Mouse (Mus musculus): ENCODE data around the gene Trappc10. TPM values are rescaled to one million over a fixed set of nuclear protein-coding genes. Genes with fewer than 3 reads are reported as not detected.

Gene Trappc10
- polyA plus RNA-seq, 1 experiment from 2014 or later, result 10.2 TPM

DNA sequence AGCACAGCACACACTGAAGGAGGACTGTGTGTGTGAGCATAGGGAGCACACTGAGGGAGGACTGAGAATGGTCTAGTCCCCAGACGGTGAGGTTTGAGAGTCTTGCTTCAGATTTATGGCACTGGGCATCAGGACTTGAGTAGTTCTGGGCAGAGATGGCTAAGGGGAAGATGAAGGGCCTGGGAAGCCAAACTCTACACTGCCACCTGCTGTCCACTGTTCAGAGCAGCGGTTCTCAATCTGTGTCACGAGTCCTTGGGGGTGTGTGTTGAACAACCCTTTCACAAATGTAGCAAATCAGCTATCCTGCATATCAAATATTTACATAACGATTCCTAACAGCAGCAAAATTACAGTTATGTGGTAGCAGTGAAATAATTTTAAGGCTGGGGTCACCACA lies 80.5 kb downstream of the Trappc10 start:
- DNase-seq (ENCODE audit: low spot score), result peak; percentile 69
- Histone ChIP-seq H3K9me3 (no peaks in the 10 kb centered on the region), H3K36me3 (replicated peaks) (peaks cover 69% of the 10 kb centered on the region), H3K27ac (replicated peaks) (no peak overlapping the region), H3K27me3 (replicated peaks; ENCODE audit: low read depth, poor library complexity, severe bottlenecking) (no peaks in the 10 kb centered on the region), H3K4me3 (no peak overlapping the region), H3K4me1 (peaks cover 17% of the 10 kb centered on the region)
- WGBS, result 42% methylated on average over 4 of the region's 4 CpGs

DNA sequence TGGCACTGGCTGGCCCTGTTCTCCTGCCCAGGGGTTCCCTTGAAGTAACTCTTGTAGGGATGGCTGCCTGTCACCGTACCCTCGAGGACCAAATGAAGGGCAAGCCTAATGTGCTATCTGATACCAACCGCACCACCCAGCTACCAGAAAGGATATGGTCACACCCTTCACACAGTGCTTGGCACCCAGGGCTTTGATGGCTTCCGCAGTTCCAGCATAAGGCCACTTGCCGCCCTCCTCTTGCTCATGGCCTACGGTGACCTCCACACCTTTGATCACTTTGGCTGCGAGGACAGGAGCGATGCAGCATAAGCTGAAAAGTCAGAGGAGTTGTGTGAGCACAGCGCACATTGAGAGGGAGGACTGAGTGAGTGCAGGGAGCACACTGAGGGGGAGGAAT lies 81.2 kb downstream of the Trappc10 start:
- no peak for DNase-seq (ENCODE audit: low spot score)
- 94% methylated on average over 9 of the region's 9 CpGs for WGBS
- H3K36me3 ChIP-seq (replicated peaks), result peaks cover 69% of the 10 kb centered on the region
- no peak overlapping the region for H3K4me3 ChIP-seq
- no peaks in the 10 kb centered on the region for H3K9me3 ChIP-seq
- no peak overlapping the region for H3K27ac ChIP-seq (replicated peaks)
- no peaks in the 10 kb centered on the region for H3K27me3 ChIP-seq (replicated peaks; ENCODE audit: low read depth, poor library complexity, severe bottlenecking)
- H3K4me1 ChIP-seq, result peaks cover 10% of the 10 kb centered on the region

DNA sequence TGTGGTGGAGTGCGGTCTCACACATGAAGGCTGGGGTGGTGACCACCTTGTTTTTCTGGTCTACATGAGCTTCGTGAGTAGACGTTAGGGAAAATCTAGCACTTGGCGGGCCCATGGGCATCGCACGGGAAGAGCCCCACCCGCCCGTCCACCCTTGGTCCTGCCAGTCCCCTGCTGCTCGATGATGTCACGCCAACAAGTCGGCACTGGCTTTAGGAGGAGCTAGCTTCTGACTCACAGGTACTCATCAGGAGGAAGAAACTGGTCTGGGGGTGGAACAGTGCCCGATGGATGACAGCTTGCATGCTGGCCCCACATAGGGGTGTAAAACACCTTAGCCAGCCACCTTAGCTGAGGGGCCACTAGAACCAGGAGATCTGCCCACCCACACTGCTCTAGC lies 81.8 kb downstream of the Trappc10 start:
- Histone ChIP-seq H3K4me1 (peaks cover 9% of the 10 kb centered on the region), H3K9me3 (no peaks in the 10 kb centered on the region), H3K36me3 (replicated peaks) (peaks cover 69% of the 10 kb centered on the region), H3K27ac (replicated peaks) (no peak overlapping the region), H3K4me3 (no peak overlapping the region), H3K27me3 (replicated peaks; ENCODE audit: low read depth, poor library complexity, severe bottlenecking) (no peaks in the 10 kb centered on the region)
- 96% methylated on average over 12 of the region's 12 CpGs for WGBS
- no peak for DNase-seq (ENCODE audit: low spot score)

GRCm38 (mm10) chr10:78161096-78161495 lies 83.3 kb downstream of the Trappc10 start:
- WGBS, result 86% methylated on average over 8 of the region's 8 CpGs
- peaks cover 53% of the 10 kb centered on the region for H3K36me3 ChIP-seq (replicated peaks)

GRCm38 (mm10) chr10:78160369-78161095 lies 83.9 kb downstream of the Trappc10 start:
- Histone ChIP-seq H3K27ac (replicated peaks) (no peak overlapping the region), H3K9me3 (no peaks in the 10 kb centered on the region), H3K4me3 (no peak overlapping the region), H3K4me1 (peaks cover 9% of the 10 kb centered on the region), H3K36me3 (replicated peaks) (peaks cover 48% of the 10 kb centered on the region), H3K27me3 (replicated peaks; ENCODE audit: low read depth, poor library complexity, severe bottlenecking) (no peaks in the 10 kb centered on the region)
- 85% methylated on average over 16 of the region's 16 CpGs for WGBS
- DNase-seq (ENCODE audit: low spot score), result no peak

More at GRCm38 (mm10) chr10:78161096-78161495, 83.3 kb downstream of the Trappc10 start:
- no peak overlapping the region for H3K4me3 ChIP-seq
- H3K9me3 ChIP-seq, result no peaks in the 10 kb centered on the region
- no peak for DNase-seq (ENCODE audit: low spot score)
- H3K4me1 ChIP-seq, result peaks cover 9% of the 10 kb centered on the region
- H3K27me3 ChIP-seq (replicated peaks; ENCODE audit: low read depth, poor library complexity, severe bottlenecking), result no peaks in the 10 kb centered on the region
- H3K27ac ChIP-seq (replicated peaks), result no peak overlapping the region

DNA sequence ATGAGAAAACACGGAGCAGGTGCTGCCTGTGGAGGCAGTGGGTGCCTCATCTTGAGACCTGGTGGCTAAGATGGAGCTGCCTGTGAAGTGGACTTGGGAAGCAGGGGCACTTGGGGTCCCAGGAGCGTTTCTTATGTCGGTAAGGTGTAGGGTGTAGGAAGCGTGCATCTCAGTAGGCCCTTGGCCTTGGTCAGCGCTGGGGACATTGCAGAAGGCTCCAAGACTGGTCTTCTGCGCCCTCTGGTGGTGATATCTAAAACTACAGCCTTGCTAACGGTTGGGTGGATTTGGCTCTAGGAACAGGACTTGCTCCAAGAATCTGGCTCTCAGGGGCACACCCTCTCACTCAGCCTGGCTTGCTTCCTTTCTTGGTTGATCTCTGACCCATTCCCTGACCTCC lies 84.5 kb downstream of the Trappc10 start:
- peak; percentile 85 for DNase-seq (ENCODE audit: low spot score)
- peaks cover 9% of the 10 kb centered on the region for H3K4me1 ChIP-seq
- H3K27ac ChIP-seq (replicated peaks), result 0 out of 2 replicates have a peak overlapping the region, but pooled peaks have one; percentile 8
- H3K27me3 ChIP-seq (replicated peaks; ENCODE audit: low read depth, poor library complexity, severe bottlenecking), result no peaks in the 10 kb centered on the region
- H3K4me3 ChIP-seq, result peak overlapping the region; percentile 41
- WGBS, result 5% methylated on average over 7 of the region's 7 CpGs
- H3K9me3 ChIP-seq, result no peaks in the 10 kb centered on the region
- H3K36me3 ChIP-seq (replicated peaks), result peaks cover 41% of the 10 kb centered on the region

DNA sequence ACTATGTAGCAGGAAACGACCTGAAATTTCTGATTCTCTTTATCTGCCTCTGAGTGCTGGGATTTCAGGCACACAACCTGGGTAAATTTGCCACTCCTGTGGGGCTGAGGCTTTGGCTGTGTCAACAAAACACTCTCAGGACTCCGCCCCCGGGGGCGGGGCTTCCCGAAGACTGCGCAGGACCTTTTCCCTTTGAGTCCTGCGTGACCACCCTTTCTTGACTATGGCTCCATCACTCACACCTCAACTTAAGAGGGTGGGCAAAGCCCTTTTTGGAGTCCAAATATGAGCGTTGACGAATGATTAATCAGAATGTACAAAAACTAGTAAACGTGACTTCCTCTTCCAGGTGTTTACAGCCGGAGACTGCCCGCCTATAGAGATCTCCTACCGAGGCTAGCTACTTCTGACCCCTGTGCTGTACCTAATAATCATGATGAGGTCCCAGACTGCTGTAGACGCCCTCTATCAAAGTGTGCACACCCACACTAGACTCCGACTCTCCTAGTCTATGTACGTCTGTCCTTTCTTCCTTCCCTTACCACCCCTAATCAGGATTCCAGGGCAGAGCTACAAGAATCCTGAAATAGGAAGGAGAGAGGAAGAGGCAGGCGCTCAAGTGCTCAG lies 85.1 kb downstream of the Trappc10 start:
- Histone ChIP-seq H3K36me3 (replicated peaks) (peaks cover 36% of the 10 kb centered on the region), H3K4me3 (peak overlapping the region; percentile 41), H3K27me3 (replicated peaks; ENCODE audit: low read depth, poor library complexity, severe bottlenecking) (no peaks in the 10 kb centered on the region), H3K4me1 (peaks cover 9% of the 10 kb centered on the region), H3K9me3 (no peaks in the 10 kb centered on the region), H3K27ac (replicated peaks) (0 out of 2 replicates have a peak overlapping the region, but pooled peaks have one; percentile 8)
- peak; percentile 54 for DNase-seq (ENCODE audit: low spot score)
- 14% methylated on average over 17 of the region's 17 CpGs for WGBS

- Histone ChIP-seq H3K4me1 (peaks cover 9% of the 10 kb centered on the region), H3K4me3 (no peak overlapping the region), H3K9me3 (no peaks in the 10 kb centered on the region), H3K27ac (replicated peaks) (no peak overlapping the region), H3K27me3 (replicated peaks; ENCODE audit: low read depth, poor library complexity, severe bottlenecking) (no peaks in the 10 kb centered on the region), H3K36me3 (replicated peaks) (peaks cover 24% of the 10 kb centered on the region)
- no peak for DNase-seq (ENCODE audit: low spot score)
- 91% methylated on average over 15 of the region's 15 CpGs for WGBS
Observed at GRCm38 (mm10) chr10:78158041-78158440, 86.4 kb downstream of the Trappc10 start.

- no peak overlapping the region for H3K27ac ChIP-seq (replicated peaks)
- H3K9me3 ChIP-seq, result no peaks in the 10 kb centered on the region
- peaks cover 9% of the 10 kb centered on the region for H3K4me1 ChIP-seq
- H3K27me3 ChIP-seq (replicated peaks; ENCODE audit: low read depth, poor library complexity, severe bottlenecking), result no peaks in the 10 kb centered on the region
- no peak for DNase-seq (ENCODE audit: low spot score)
- WGBS, result 80% methylated on average over 6 of the region's 6 CpGs
- peaks cover 15% of the 10 kb centered on the region; the same call in 1 of the 2 replicates for H3K36me3 ChIP-seq (replicated peaks)
- H3K4me3 ChIP-seq, result no peak overlapping the region
Observed at GRCm38 (mm10) chr10:78156926-78157325, 87.5 kb downstream of the Trappc10 start.

- Histone ChIP-seq H3K27me3 (replicated peaks; ENCODE audit: low read depth, poor library complexity, severe bottlenecking) (no peaks in the 10 kb centered on the region), H3K27ac (replicated peaks) (no peak overlapping the region), H3K36me3 (replicated peaks) (no peaks in the 10 kb centered on the region), H3K4me3 (no peak overlapping the region), H3K9me3 (no peaks in the 10 kb centered on the region), H3K4me1 (no peaks in the 10 kb centered on the region)
- DNase-seq (ENCODE audit: low spot score), result no peak
- 67% methylated on average over 10 of the region's 10 CpGs for WGBS
Observed at GRCm38 (mm10) chr10:78148834-78149766, 95.3 kb downstream of the Trappc10 start.

- H3K4me3 ChIP-seq, result no peak overlapping the region
- DNase-seq (ENCODE audit: low spot score), result no peak
- H3K27ac ChIP-seq (replicated peaks), result no peak overlapping the region
- H3K4me1 ChIP-seq, result no peaks in the 10 kb centered on the region
- H3K9me3 ChIP-seq, result no peaks in the 10 kb centered on the region
- 90% methylated on average over 4 of the region's 4 CpGs for WGBS
- no peaks in the 10 kb centered on the region for H3K27me3 ChIP-seq (replicated peaks; ENCODE audit: low read depth, poor library complexity, severe bottlenecking)
- no peaks in the 10 kb centered on the region for H3K36me3 ChIP-seq (replicated peaks)
Observed at GRCm38 (mm10) chr10:78147908-78148441, 96.5 kb downstream of the Trappc10 start.
